In genomic region chr4:53186141-53186540, GRCm38 (mm10) we compare ENCODE assay signal across 21 mouse cellular contexts. TPM values are rescaled to one million over a fixed set of nuclear protein-coding genes. Genes with fewer than 3 reads are reported as not detected.
DNase-seq lines count a peak whose midpoint lies in the region; ATAC-seq and TF ChIP-seq lines count a peak whose summit lies in the region.
"Had no signal": no experiment of that assay in that cellular context is flagged by ENCODE, and none has a peak within 500 bp of the region (broad histone marks: within the 10 kb centered on the region; RNA-seq: fewer than 3 reads in every experiment).

No protein-coding gene starts in this region.

- 0 out of 2 replicates have a peak, but pooled peaks cover 4% of the 10 kb centered on the region for H3K4me1 ChIP-seq in kidney, embryonic 16.5 days (ENCODE audit: insufficient read depth, low read length)
- H3K4me1 ChIP-seq: heart, embryonic 12.5 days; midbrain, embryonic 12.5 days; stomach, embryonic 15.5 days had no signal

- H3K9me3 ChIP-seq in kidney, embryonic 16.5 days (ENCODE audit: low read length), result no peaks in the 10 kb centered on the region
- H3K9me3 ChIP-seq: embryonic facial prominence, embryonic 15.5 days; limb, embryonic 12.5 days; midbrain, embryonic 12.5 days; neural tube, embryonic 15.5 days; stomach, embryonic 15.5 days had no signal

- WGBS in kidney, embryonic 16.5 days, result 81% methylated on average over 4 of the region's 4 CpGs
- WGBS in macrophage (ENCODE audit: missing documents), result 57% methylated on average over 4 of the region's 4 CpGs

- intact Hi-C loops in gastrocnemius, adult 2 months (cut with DNase I), result loop anchor here (2.0 kb wide), 1 partner anchor 17 kb away; no protein-coding TSS in a partner anchor

- no peak for ATAC-seq in kidney, embryonic 16.5 days (ENCODE audit: low FRiP score, low TSS enrichment)
- ATAC-seq: forebrain, embryonic 16.5 days had no signal

- TF ChIP-seq CTCF in gastrocnemius, adult 2 months (IDR thresholded peaks at IDR 0.05), result no peak

- no peaks in the 10 kb centered on the region for H3K27me3 ChIP-seq in kidney, embryonic 16.5 days (ENCODE audit: insufficient read depth, low read length)
- H3K27me3 ChIP-seq: CH12.LX; embryonic facial prominence, embryonic 15.5 days; heart, embryonic 12.5 days; limb, embryonic 12.5 days; midbrain, embryonic 12.5 days; neural tube, embryonic 15.5 days; stomach, embryonic 15.5 days had no signal

- no peaks in the 10 kb centered on the region for H3K79me2 ChIP-seq in macrophage (ENCODE audit: inconsistent target)

- DNase-seq in gastrocnemius, adult 2 months, result no peak
- no peak for DNase-seq in gastrocnemius, adult 18-20 months (ENCODE audit: low spot score)
- no peak for DNase-seq in kidney, postnatal 36 days
- peak; percentile 5 for DNase-seq in 416B (ENCODE audit: low read depth)
- DNase-seq in cerebellum, postnatal 14 days, result no peak
- DNase-seq in adrenal gland, adult 2 months, result no peak
- DNase-seq: cerebellum, adult 8-10 months; kidney, adult 9 months; lung, postnatal 36 days; right cerebral cortex, postnatal 14 days had no signal

- H3K27ac ChIP-seq in gastrocnemius, adult 2 months, result peak overlapping the region; percentile 84
- peak overlapping the region; percentile 78; the same call in 1 of the 2 replicates for H3K27ac ChIP-seq in kidney, embryonic 16.5 days (ENCODE audit: low read length)
- peak overlapping the region; percentile 98 for H3K27ac ChIP-seq in macrophage
- H3K27ac ChIP-seq: liver, embryonic 14.5 days; midbrain, embryonic 12.5 days had no signal

- no peak overlapping the region for H3K4me3 ChIP-seq in gastrocnemius, adult 2 months
- H3K4me3 ChIP-seq in kidney, embryonic 16.5 days (ENCODE audit: low read length), result no peak overlapping the region
- no peak overlapping the region for H3K4me3 ChIP-seq in macrophage (ENCODE audit: inconsistent target)
- H3K4me3 ChIP-seq: embryonic facial prominence, embryonic 15.5 days; heart, embryonic 12.5 days; limb, embryonic 12.5 days; midbrain, embryonic 12.5 days; neural tube, embryonic 15.5 days; stomach, embryonic 15.5 days had no signal

- no peaks in the 10 kb centered on the region for H3K36me3 ChIP-seq in kidney, embryonic 16.5 days (ENCODE audit: insufficient read depth, low read length)
- H3K36me3 ChIP-seq in macrophage (ENCODE audit: inconsistent target), result no peaks in the 10 kb centered on the region
- H3K36me3 ChIP-seq: embryonic facial prominence, embryonic 15.5 days; heart, embryonic 12.5 days; limb, embryonic 12.5 days; midbrain, embryonic 12.5 days; neural tube, embryonic 15.5 days; stomach, embryonic 15.5 days had no signal

- no peak overlapping the region for H3K4me2 ChIP-seq in kidney, embryonic 16.5 days (replicated peaks; ENCODE audit: low read depth, low read length)
- H3K4me2 ChIP-seq: embryonic facial prominence, embryonic 15.5 days; heart, embryonic 12.5 days; limb, embryonic 12.5 days; midbrain, embryonic 12.5 days; neural tube, embryonic 15.5 days; stomach, embryonic 15.5 days had no signal

- H3K9ac ChIP-seq in kidney, embryonic 16.5 days (replicated peaks; ENCODE audit: low read length), result no peak overlapping the region
- H3K9ac ChIP-seq: embryonic facial prominence, embryonic 15.5 days; heart, embryonic 12.5 days; limb, embryonic 12.5 days; liver, embryonic 14.5 days; midbrain, embryonic 12.5 days; neural tube, embryonic 15.5 days; stomach, embryonic 15.5 days had no signal

RNA-seq across cellular contexts. Expression of gene Abca1, which starts 26.4 kb away (rescaled TPM):
- 1 to 10 TPM; 5.9 to 8.6 TPM for total RNA-seq in gastrocnemius, adult 2 months (2021)
- 1 to 10 TPM; 7.1 to 7.4 TPM for total RNA-seq in gastrocnemius, adult 18-20 months (2021)
- 4.5 and 4.8 TPM in 2 replicates for polyA plus RNA-seq in kidney, embryonic 16.5 days (2015; fragmentation: Nextera tagmentation; extraction: Ambion mirVana)
- total RNA-seq in macrophage (2018; cell fraction: chromatin; rRNA removed), result 1,000 to 10,000 TPM in 8 of 26 experiments, 100 to 1,000 TPM in 18; 205 to 2,656 (median 727) TPM
- total RNA-seq in macrophage (2018; cell fraction: cytosol; rRNA removed), result 100 to 1,000 TPM; 160 to 731 (median 322) TPM
- 1,000 to 10,000 TPM in 2 of 26 experiments, 100 to 1,000 TPM in 24; 291 to 1,224 (median 585) TPM for total RNA-seq in macrophage (2018; cell fraction: nucleus; rRNA removed)
- polyA plus RNA-seq in macrophage (2018), result 100 to 236 TPM (median 160 TPM) in 3 replicates
- total RNA-seq in adrenal gland, adult 2 months (2021), result 100 to 1,000 TPM; 137 to 213 TPM
- 15.7 and 27.8 TPM in 2 replicates for polyA plus RNA-seq in adrenal gland, adult 2 months (2012; rRNA removed)

Comparison
In these comparisons a context has a peak if more than half of its experiments do, and no peak if none do; other contexts are left out.
1. RNA of gene Abca1, which starts 26.4 kb away (total RNA-seq): 137 to 213 TPM in adrenal gland, adult 2 months; 5.9 to 8.6 TPM in gastrocnemius, adult 2 months and 7.1 to 7.4 TPM in gastrocnemius, adult 18-20 months; every median in the first group is over 10 times any median in the second.
2. Peak in every context shown above with its lines, with median percentiles within 50 percentile points of each other: H3K27ac ChIP-seq.